Mouse (Mus musculus) embryonic facial prominence, embryonic 11.5 days (tissue): ENCODE results near the gene Ttc1. TPM values are rescaled to one million over a fixed set of nuclear protein-coding genes. Genes with fewer than 3 reads are reported as not detected.

Experiments
- ATAC-seq: fragments of 200-750 bp; cut with Nextera tagmentation; replicated peaks from 2 replicates; pipeline ENCODE4 v1.8.0; 2017; ENCODE audit warnings: low read depth; ENCODE audit not compliant: insufficient number of reproducible peaks, low FRiP score, low TSS enrichment
- DNase-seq: peaks from one replicate; pipeline ENCODE4 v3.0.0-alpha.2; 2015; ENCODE audit warnings: low spot score
- H3K27ac ChIP-seq: fragments of 300-500 bp; sonication (generic); replicated peaks from 2 replicates; pipeline ENCODE4 v1.5.1; 2014; ENCODE audit warnings: mild to moderate bottlenecking, low read depth, low read length, control low read depth
- H3K27me3 ChIP-seq: fragments of 300-500 bp; sonication (generic); 2 replicates; pipeline ENCODE4 v1.6.1; 2014; ENCODE audit warnings: mild to moderate bottlenecking, low read length, moderate library complexity, mixed read lengths; ENCODE audit not compliant: control insufficient read depth, insufficient read depth
- H3K36me3 ChIP-seq: fragments of 300-500 bp; sonication (generic); replicated peaks from 2 replicates; pipeline ENCODE4 v1.6.1; 2014; ENCODE audit warnings: low read depth, mild to moderate bottlenecking, low read length, moderate library complexity, mixed read lengths; ENCODE audit not compliant: control insufficient read depth, insufficient read depth
- H3K4me1 ChIP-seq: fragments of 300-500 bp; sonication (generic); 2 replicates; pipeline ENCODE4 v1.6.1; 2014; ENCODE audit warnings: low read length, mixed read lengths; ENCODE audit not compliant: control insufficient read depth, insufficient read depth
- H3K4me2 ChIP-seq: fragments of 300-500 bp; sonication (generic); 2 replicates; pipeline ENCODE4 v1.6.1; 2014; ENCODE audit warnings: low read depth, mild to moderate bottlenecking, control low read depth, low read length, moderate library complexity
- H3K4me3 ChIP-seq: fragments of 300-500 bp; sonication (generic); 2 replicates; pipeline ENCODE4 v1.5.1; 2014; ENCODE audit warnings: low read depth, low read length, control low read depth
- H3K9ac ChIP-seq: fragments of 300-500 bp; sonication (generic); replicated peaks from 2 replicates; pipeline ENCODE4 v1.6.1; 2014; ENCODE audit warnings: mild to moderate bottlenecking, control low read depth, low read length
- H3K9me3 ChIP-seq: fragments of 300-500 bp; sonication (generic); replicated peaks from 2 replicates; pipeline ENCODE4 v1.6.1; 2016; ENCODE audit warnings: mild to moderate bottlenecking, low read length, inconsistent platforms, mixed read lengths; ENCODE audit not compliant: control insufficient read depth
- WGBS: fragments of 180-500 bp; shearing (Covaris S2); extraction: QIAGEN DNeasy Blood & Tissue Kit; methylation state at CpG from one replicate; pipeline ENCODE4 v1.1.7; 2014; 5-methylcytosine and 5-hydroxymethylcytosine counted together
- polyA plus RNA-seq: library from polyadenylated mRNA; unstranded; fragments of >200 nt; fragmentation: Nextera tagmentation; extraction: Ambion mirVana; gene quantifications from 2 replicates; pipeline ENCODE4 v1.2.1, GENCODE M21; 2014

Ttc1 gene
- 82.9 and 83.4 TPM in 2 replicates for polyA plus RNA-seq

- ATAC-seq = peak; percentile 98
- Histone ChIP-seq H3K27me3 (no peaks in the 10 kb centered on the region), H3K4me3 (peak within 1 kb of the TSS; percentile 56), H3K36me3 (no peaks in the 10 kb centered on the region), H3K9me3 (no peaks in the 10 kb centered on the region), H3K4me2 (peak within 1 kb of the TSS; percentile 70), H3K4me1 (no peaks in the 10 kb centered on the region), H3K9ac (peak within 1 kb of the TSS; percentile 55), H3K27ac (no peak within 1 kb of the TSS)
- WGBS = 4% methylated on average over 47 of the region's 47 CpGs
- DNase-seq = peak; percentile 99
Measured at GRCm38 (mm10) chr11:43747233-43748226, at the start of gene Ttc1. Gene Ttc1, minus strand, starts transcription at chr11:43748008.

GRCm38 (mm10) chr11:43795992-43796391 is 48.2 kb upstream of the Ttc1 start:
- DNase-seq = peak; percentile 14
- no peak for ATAC-seq
- 69% methylated on average over 8 of the region's 8 CpGs for WGBS
- Histone ChIP-seq H3K36me3 (no peaks in the 10 kb centered on the region), H3K9ac (no peak overlapping the region), H3K9me3 (no peaks in the 10 kb centered on the region), H3K4me1 (no peaks in the 10 kb centered on the region), H3K27me3 (no peaks in the 10 kb centered on the region), H3K4me2 (no peak overlapping the region), H3K27ac (no peak overlapping the region), H3K4me3 (no peak overlapping the region)

- Histone ChIP-seq H3K27ac (no peak overlapping the region), H3K4me1 (no peaks in the 10 kb centered on the region), H3K4me3 (no peak overlapping the region), H3K4me2 (no peak overlapping the region), H3K9me3 (no peaks in the 10 kb centered on the region), H3K36me3 (no peaks in the 10 kb centered on the region), H3K27me3 (no peaks in the 10 kb centered on the region), H3K9ac (no peak overlapping the region)
- WGBS = 84% methylated on average over 6 of the region's 6 CpGs
- ATAC-seq (no peak), DNase-seq (no peak)
Measured at GRCm38 (mm10) chr11:43790446-43790845, 42.6 kb upstream of the Ttc1 start.

- H3K9me3 ChIP-seq = no peaks in the 10 kb centered on the region
- ATAC-seq = no peak
- H3K36me3 ChIP-seq = no peaks in the 10 kb centered on the region
- H3K27me3 ChIP-seq = no peaks in the 10 kb centered on the region
- H3K27ac ChIP-seq = no peak overlapping the region
- no peak overlapping the region for H3K9ac ChIP-seq
- DNase-seq = peak; percentile 79
- 14% methylated on average over 2 of the region's 2 CpGs for WGBS
- H3K4me1 ChIP-seq = no peaks in the 10 kb centered on the region
- no peak overlapping the region for H3K4me2 ChIP-seq
- H3K4me3 ChIP-seq = no peak overlapping the region
Measured at GRCm38 (mm10) chr11:43783772-43784171, 36.0 kb upstream of the Ttc1 start.

- no peak overlapping the region for H3K9ac ChIP-seq
- 76% methylated on average over 5 of the region's 5 CpGs for WGBS
- no peak for DNase-seq
Measured at GRCm38 (mm10) chr11:43783106-43783505, 35.3 kb upstream of the Ttc1 start.

GRCm38 (mm10) chr11:43779551-43779950 is 31.7 kb upstream of the Ttc1 start:
- H3K9ac ChIP-seq = no peak overlapping the region
- H3K36me3 ChIP-seq = no peaks in the 10 kb centered on the region
- no peaks in the 10 kb centered on the region for H3K4me1 ChIP-seq
- H3K4me2 ChIP-seq = no peak overlapping the region
- ATAC-seq = no peak
- peaks cover 8% of the 10 kb centered on the region for H3K27me3 ChIP-seq
- no peak overlapping the region for H3K27ac ChIP-seq
- no peak for DNase-seq
- no peak overlapping the region for H3K4me3 ChIP-seq
- WGBS = 81% methylated on average over 5 of the region's 5 CpGs
- H3K9me3 ChIP-seq = no peaks in the 10 kb centered on the region

More at GRCm38 (mm10) chr11:43783106-43783505, 35.3 kb upstream of the Ttc1 start:
- H3K4me3 ChIP-seq = no peak overlapping the region
- H3K4me1 ChIP-seq = no peaks in the 10 kb centered on the region
- H3K4me2 ChIP-seq = no peak overlapping the region
- H3K27ac ChIP-seq = no peak overlapping the region
- H3K9me3 ChIP-seq = no peaks in the 10 kb centered on the region
- H3K27me3 ChIP-seq = no peaks in the 10 kb centered on the region
- H3K36me3 ChIP-seq = no peaks in the 10 kb centered on the region
- ATAC-seq = no peak

- H3K4me1 ChIP-seq = no peaks in the 10 kb centered on the region
- 18% methylated on average over 8 of the region's 8 CpGs for WGBS
- peak overlapping the region; percentile 35 for H3K4me3 ChIP-seq
- H3K4me2 ChIP-seq = peak overlapping the region; percentile 83
- H3K27me3 ChIP-seq = peaks cover 8% of the 10 kb centered on the region
- DNase-seq (no peak), ATAC-seq (no peak)
- peak overlapping the region; percentile 43 for H3K9ac ChIP-seq
- H3K9me3 ChIP-seq = no peaks in the 10 kb centered on the region
- H3K27ac ChIP-seq = no peak overlapping the region
- H3K36me3 ChIP-seq = no peaks in the 10 kb centered on the region
Measured at GRCm38 (mm10) chr11:43776324-43776694, 28.5 kb upstream of the Ttc1 start.
